Mouse (Mus musculus) MEL (cell line): ENCODE results near the gene Prps1l1.

Source experiments
- BHLHE40 ChIP-seq: IDR thresholded peaks from 2 replicates; pipeline ENCODE4 v1.6.1; 2012; ENCODE audit warnings: low read depth, mild to moderate bottlenecking, inconsistent platforms, low read length, improper control_type of control experiment, borderline replicate concordance
- CHD2 ChIP-seq: IDR thresholded peaks from 2 replicates; pipeline ENCODE4 v1.6.1; 2011; ENCODE audit warnings: low read length, improper control_type of control experiment
- CTCF ChIP-seq, 3 experiments: IDR thresholded peaks in 2 of 3; conservative IDR thresholded peaks in 1 of 3; 2 replicates each; pipeline ENCODE4 v1.5.1; 2011 to 2012; ENCODE audit warnings: low read length in 3 of 3, low read depth in 2 of 3, mild to moderate bottlenecking in 2 of 3, improper control_type of control experiment in 1 of 3, inconsistent platforms in 1 of 3, mixed read lengths in 1 of 3, moderate library complexity in 1 of 3; ENCODE audit not compliant: control insufficient read depth in 1 of 3, insufficient read depth in 1 of 3, poor library complexity in 1 of 3, severe bottlenecking in 1 of 3
- E2F4 ChIP-seq: IDR thresholded peaks from 2 replicates; pipeline ENCODE4 v1.6.1; 2011; ENCODE audit warnings: low read depth, low read length, improper control_type of control experiment, borderline replicate concordance
- ELF1 ChIP-seq: IDR thresholded peaks from 2 replicates; pipeline ENCODE4 v1.6.1; 2014; ENCODE audit warnings: low read depth, mild to moderate bottlenecking, inconsistent platforms, low read length, improper control_type of control experiment, moderate library complexity
- EP300 ChIP-seq, 2 experiments: IDR thresholded peaks; 2 replicates each; pipeline ENCODE4 v1.6.1; 2011; ENCODE audit warnings: improper control_type of control experiment in 2 of 2, low read length in 2 of 2, low read depth in 1 of 2, mild to moderate bottlenecking in 1 of 2
- GABPA ChIP-seq: IDR thresholded peaks from 2 replicates; pipeline ENCODE4 v1.6.1; 2012; ENCODE audit warnings: low read depth, mild to moderate bottlenecking, inconsistent platforms, low read length, improper control_type of control experiment, moderate library complexity
- NRF1 ChIP-seq: IDR thresholded peaks from 2 replicates; pipeline ENCODE4 v1.6.1; 2014; ENCODE audit warnings: low read depth, mild to moderate bottlenecking, inconsistent platforms, low read length, improper control_type of control experiment, moderate library complexity; ENCODE audit not compliant: poor library complexity, insufficient read depth, severe bottlenecking
- POLR2A ChIP-seq, 2 experiments: IDR thresholded peaks; 2 replicates each; pipeline ENCODE4 v1.6.1; 2011 to 2012; ENCODE audit warnings: low read length in 2 of 2, mild to moderate bottlenecking in 2 of 2, control low read depth in 1 of 2, improper control_type of control experiment in 1 of 2, low read depth in 1 of 2, moderate library complexity in 1 of 2; ENCODE audit not compliant: control insufficient read depth in 1 of 2, insufficient read depth in 1 of 2, poor library complexity in 1 of 2
- SIN3A ChIP-seq: IDR thresholded peaks from 2 replicates; pipeline ENCODE4 v1.6.1; 2012; ENCODE audit warnings: low read length, improper control_type of control experiment, inconsistent platforms
- TAL1 ChIP-seq: IDR thresholded peaks from 2 replicates; pipeline ENCODE4 v1.6.1; 2012; ENCODE audit warnings: mild to moderate bottlenecking, inconsistent platforms, low read length, moderate library complexity, mixed read lengths
- TBP ChIP-seq: IDR thresholded peaks from 2 replicates; pipeline ENCODE4 v1.8.0; 2011; ENCODE audit warnings: low read depth, low read length, improper control_type of control experiment
- UBTF ChIP-seq: IDR thresholded peaks from 2 replicates; pipeline ENCODE4 v1.6.1; 2012; ENCODE audit warnings: low read depth, mild to moderate bottlenecking, inconsistent platforms, low read length, improper control_type of control experiment, moderate library complexity, borderline replicate concordance; ENCODE audit not compliant: insufficient read depth

GRCm38 (mm10) chr12:34949066-34949706 lies 35.4 kb upstream of the Prps1l1 start:
- TF ChIP-seq CTCF (IDR thresholded peaks at IDR 0.05 in 2 of 3, conservative IDR thresholded peaks at IDR 0.05 in 1 of 3; ENCODE audit: control insufficient read depth in 1 of 3, insufficient read depth in 1 of 3, low read depth in 2 of 3, low read length in 3 of 3, poor library complexity in 1 of 3, severe bottlenecking in 1 of 3), result no peak
- TF ChIP-seq SIN3A, result no peak
- no peak for TF ChIP-seq BHLHE40
- no peak for TF ChIP-seq TBP
- no peak for TF ChIP-seq E2F4
- TF ChIP-seq NRF1, result no peak
- TF ChIP-seq UBTF, result no peak
- no peak for TF ChIP-seq GABPA
- TF ChIP-seq TAL1, result no peak
- TF ChIP-seq CHD2, result no peak
- no peak for TF ChIP-seq EP300 (IDR thresholded peaks at IDR 0.05; ENCODE audit: low read depth in 1 of 2, low read length in 2 of 2)
- TF ChIP-seq ELF1, result no peak
- TF ChIP-seq POLR2A (IDR thresholded peaks at IDR 0.05; ENCODE audit: control insufficient read depth in 1 of 2, insufficient read depth in 1 of 2, low read depth in 1 of 2, low read length in 2 of 2, poor library complexity in 1 of 2), result no peak
